Mouse (Mus musculus): ENCODE results near the gene Faf2.
"Not testable (repeated sequence)": the region's sequence is repeated elsewhere in the genome, so short reads cannot be mapped to it uniquely, and the experiment has no call there.

Faf2 gene

DNA sequence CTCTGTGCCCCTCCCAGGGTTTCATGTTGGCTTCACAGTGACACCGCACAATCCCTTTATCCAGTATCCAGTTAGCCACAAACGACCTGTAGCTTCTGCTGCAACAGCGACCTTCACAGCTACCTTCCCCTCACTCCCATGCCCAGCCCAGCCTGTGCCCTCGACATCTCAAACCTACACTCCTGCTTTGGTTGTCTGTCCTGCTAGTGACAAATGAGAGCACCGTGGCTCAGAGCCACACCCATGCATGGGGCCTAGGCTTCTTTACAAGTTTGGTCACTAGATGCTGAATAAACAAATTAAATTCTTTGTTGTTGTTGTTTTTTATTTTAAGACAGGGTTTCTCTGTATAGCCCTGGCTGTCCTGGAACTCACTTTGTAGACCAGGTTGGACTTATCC, 14.4 kb upstream of the Faf2 start:
- DNase-seq: no peak

DNA sequence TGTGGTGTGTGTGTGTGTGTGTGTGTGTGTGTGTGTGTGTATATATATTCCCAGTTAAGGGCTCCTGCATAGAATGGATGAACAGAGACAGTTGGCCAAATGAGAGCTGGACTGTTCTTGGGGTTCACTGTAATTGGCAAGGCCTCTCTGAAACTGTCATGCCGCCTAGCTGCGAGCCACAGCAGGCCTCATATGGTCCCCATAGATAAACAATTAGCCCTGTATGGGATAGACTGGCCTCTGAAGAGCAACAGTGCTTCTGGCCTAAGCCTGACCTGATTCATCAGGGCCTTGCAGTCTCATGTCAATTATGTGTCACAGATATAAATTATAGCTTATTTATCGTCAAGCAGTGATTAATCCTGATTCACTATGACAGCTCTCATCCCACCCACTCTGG, 13.6 kb upstream of the Faf2 start:
- DNase-seq: no peak

DNA sequence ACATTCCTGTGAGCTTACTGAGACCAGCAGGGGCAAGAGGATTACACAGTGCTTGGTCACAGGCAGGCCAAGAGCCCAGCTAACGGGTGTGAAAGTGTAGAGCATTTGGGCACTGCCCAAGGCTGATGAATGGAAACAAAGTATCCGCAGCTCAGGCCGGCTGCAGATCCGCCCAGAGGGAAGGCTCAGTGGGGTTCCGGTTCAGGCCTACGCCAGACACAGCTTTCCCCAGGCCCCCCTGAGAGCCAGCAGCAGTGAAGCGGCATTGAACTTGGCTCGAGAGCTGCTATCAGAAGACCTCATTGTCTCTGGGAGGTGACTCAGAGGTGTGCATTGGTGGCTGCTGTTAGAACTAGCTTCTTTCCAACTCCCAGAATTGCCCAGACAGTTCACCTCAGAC, 12.9 kb upstream of the Faf2 start:
- no peak for DNase-seq

GRCm38 (mm10) chr13:54609301-54609700, 12.3 kb upstream of the Faf2 start:
- DNase-seq: no peak

DNA sequence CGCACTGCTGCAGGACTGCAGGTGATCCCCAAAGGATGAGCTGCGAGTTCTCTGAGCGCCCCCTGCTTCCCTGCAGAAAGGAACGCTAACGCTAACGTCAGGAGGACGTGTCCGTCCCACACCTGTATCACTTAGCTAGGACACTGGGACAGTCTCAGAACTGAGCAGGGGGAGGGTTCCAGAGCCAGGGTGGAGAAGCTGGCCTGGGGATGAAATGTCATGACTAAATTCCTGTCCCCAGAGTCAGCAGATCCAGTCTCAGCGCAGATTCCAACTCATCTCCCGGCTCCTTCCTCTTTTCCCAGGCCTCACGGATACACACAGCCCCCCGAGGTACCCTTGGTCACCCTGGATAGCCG, 11.0 kb upstream of the Faf2 start:
- DNase-seq: no peak

DNA sequence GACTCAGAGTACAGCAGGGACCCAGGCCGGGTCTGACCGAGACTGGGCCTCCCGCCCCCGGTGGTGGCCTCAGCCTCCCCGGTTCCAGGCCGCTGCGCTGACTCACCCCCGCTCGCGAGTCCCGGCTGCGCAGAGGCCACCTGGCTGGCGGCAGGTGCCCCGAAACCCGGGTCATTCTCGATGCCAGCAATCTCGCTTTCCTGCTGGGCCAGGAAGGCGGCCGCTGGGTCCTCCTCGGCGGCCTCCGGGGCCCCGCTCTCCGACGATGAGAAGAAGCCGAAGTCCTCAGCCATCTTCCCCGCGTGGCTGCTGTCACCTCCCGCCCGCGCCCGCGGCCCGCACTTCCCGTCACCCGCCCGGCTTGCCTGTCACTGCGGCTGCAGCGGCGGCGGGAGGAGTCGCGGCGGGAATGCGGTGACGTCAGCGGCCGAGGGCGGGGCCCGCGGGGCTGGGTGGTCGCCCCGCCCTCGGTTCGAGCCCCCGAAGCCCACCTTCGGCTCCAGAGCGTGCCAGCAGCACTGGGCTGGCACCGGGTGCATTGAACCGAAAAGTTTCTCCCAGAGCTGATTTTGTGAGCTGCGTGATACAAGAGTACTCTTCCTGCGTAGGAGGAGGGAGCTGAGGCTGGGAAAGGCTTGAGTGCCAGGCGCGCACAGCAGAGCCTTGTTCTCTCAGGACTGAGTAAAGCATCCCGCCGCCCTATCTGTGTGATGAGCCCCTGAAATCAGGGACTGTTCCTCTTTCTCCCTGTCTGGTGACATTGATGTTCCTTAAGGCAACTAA, 10.4 kb upstream of the Faf2 start, which contains the start of gene Cltb:
Gene Cltb, minus strand, starts transcription at position 373 of the 783 bp plus-strand sequence.
- DNase-seq: peak; percentile 76 to 86

DNA sequence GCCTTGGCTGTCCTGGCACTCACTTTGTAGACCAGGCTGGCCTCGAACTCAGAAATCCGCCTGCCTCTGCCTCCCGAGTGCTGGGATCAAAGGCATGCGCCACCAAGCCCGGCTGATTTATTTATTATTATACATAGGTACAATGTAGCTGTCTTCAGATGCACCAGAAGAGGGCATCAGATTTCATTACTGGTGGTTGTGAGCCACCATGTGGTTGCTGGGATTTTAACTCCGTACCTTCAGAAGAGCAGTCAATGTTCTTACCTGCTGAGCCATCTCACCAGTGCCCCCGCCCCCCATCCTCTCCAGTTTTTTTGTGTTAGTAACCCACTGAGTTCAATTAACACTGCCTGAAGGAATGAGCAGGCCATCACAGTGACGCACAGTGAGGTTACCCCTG, 8.4 kb upstream of the Faf2 start:
- not testable (repeated sequence) for DNase-seq

DNA sequence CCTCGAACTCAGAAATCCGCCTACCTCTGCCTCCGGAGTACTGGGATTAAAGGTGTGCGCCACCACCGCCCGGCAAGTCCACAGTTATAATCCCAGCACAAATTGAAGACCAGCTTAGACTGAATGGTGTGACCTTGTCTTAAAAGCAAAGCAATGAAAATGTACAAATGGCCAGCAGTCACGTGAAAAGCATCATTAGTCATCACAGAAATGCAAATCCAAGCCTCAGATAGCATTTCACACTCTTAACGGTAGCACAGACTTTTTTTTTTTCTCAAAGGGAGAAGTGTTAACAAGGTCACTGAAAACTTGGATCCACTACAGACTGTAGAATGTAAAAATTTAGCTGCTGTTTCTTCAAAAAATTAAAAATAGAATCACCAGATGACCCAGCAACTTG, 5.3 kb upstream of the Faf2 start:
- no peak for DNase-seq

DNA sequence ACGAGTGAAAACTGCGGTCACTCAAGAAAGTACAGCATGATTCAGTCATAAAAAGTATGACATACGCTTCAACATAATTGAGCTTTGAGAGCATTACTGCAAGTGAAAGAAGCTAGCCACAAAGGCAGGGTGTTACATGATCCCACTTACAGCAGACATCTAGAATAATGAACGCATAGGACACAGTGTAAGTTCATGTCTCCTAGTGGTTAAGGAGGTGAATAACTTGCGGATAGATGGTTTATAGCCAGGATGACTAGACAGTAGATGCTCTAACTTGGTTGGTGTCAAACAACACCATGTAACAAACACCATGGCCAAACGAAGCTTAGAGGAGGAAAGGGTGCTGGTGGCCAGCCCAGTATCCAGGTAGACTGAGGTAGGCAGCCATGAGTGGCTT, 4.6 kb upstream of the Faf2 start:
- DNase-seq: no peak

DNA sequence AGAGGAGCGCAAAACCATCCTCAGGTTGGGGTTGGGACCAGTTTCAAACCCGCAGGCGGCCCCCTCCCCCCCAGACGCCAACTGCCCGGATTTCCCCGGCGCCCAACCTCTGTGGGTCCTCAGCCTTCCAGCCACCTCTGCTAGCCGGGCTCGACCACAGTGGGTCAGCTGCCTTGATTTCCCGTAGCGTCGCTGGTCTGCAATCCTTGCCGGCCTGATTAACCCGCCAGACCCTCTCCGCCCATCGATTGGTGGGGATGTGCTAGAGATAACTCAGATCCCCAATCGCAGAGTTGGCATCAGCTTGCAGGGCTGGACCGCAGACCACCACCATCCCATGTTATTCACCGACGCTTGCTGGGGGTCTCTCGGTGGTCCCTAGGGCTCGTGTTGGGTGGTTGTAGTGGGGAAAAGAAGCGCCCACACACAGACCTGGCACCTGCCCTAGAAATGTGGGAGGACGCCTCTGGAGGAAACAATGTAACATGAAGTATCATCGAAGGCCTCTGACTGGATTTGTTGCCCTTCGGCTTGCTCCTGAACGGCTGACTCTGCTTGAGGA, 457 bp downstream of the Faf2 start:
- no peak for DNase-seq

DNA sequence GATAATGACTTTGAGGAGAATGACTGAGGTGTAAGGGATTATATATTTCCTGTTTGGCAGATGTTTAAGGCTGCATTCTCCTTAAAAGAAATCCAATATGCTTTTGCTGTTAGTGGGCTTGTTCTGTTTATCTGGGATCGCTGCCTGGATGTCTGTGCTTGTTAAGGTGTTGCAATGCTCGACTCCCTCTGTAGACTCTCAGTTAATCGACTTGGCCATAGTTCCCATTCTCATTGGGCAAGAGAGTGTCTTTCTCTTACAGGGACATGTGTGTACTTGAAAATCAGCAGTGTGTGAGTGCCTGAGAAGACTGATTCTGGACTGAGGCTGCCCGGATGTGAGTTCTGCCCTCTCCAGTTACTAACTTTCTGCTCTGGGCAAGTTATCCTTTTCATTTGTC, 7.5 kb downstream of the Faf2 start:
- DNase-seq: no peak

- DNase-seq: peak; percentile 21 to 53
Observed at GRCm38 (mm10) chr13:54632731-54633277, 11.2 kb downstream of the Faf2 start.

- DNase-seq: no peak
Observed at GRCm38 (mm10) chr13:54635011-54635410, 13.4 kb downstream of the Faf2 start.

DNA sequence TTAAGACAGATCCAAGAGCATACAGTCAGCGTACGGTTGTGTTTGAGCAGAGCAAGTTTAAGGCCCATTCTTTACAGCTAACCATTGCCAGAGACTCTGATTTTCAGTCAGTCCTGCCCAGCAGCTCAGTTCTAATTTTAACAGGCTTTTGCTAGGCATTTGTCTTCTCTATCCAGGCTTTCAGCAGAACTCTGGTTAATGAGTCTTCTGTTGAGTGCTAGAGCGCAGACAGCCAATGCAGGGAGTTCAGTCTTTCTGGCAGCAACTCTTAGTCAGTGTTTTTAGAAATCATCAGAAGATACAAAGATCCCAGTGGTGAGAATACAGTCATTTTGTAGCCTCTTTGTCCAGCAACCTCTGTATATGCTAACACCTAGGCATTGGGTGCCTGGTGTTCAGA, 28.9 kb downstream of the Faf2 start:
- peak; percentile 21 to 42 for DNase-seq

GRCm38 (mm10) chr13:54660877-54661276, 39.3 kb downstream of the Faf2 start:
- DNase-seq: no peak

- DNase-seq: no peak
Observed at GRCm38 (mm10) chr13:54661358-54661757, 39.8 kb downstream of the Faf2 start.

DNA sequence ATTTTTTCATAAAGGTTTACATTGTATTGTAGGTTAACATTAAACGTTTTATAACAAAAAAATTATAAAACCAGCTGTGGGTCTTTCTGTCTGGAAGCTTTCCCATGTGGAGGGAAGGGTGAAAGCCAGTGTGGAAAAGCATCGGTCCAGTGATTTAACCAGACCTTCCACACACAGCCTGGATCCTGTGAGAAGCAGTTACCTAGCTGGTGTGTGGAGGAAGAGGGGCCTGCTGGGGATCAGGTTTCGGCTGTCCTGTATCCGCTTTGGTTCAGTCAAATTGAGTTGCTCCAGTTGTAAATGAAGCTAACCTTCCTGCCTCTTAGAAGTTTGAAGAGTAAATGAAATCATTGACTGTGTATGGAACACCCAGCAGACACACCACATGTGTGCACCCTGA, 42.4 kb downstream of the Faf2 start:
- DNase-seq: no peak

DNA sequence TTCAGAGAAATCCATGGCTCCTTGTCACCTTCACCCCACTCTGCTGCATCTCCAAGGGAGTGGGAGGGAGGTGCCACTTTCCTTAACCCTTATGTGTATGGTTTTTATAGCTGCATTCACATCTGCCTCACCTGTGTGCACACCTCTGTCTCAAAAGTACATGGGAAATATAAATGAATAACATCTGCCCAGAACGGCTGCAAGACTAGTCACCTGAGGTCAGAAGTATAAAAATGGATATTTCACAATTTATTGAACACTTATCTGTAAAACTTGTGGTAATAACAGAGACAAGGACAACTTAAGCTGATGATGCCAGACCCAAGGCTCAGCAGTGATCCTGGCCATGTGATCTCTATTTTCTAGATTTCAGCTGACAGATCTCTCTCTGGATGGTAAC, 42.9 kb downstream of the Faf2 start:
- DNase-seq: no peak

DNA sequence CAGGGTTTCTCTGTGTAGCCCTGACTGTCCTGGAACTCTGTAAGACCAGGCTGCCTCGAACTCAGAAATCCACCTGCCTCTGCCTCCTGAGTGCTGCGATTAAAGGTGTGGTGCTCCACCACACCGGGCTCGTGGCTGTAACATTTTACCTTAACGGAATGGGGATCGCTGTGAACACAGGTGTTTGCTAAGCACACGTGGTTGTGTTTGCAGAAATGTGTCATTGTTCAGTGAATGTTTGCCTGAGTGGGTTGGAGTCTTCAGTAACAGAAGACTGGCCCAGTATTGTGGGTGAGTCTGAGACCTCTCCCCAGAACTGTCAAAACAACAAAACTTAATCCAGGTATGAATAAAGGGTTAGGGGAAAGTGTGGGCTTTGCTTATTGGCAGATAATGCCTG, 43.5 kb downstream of the Faf2 start:
- DNase-seq: no peak

DNA sequence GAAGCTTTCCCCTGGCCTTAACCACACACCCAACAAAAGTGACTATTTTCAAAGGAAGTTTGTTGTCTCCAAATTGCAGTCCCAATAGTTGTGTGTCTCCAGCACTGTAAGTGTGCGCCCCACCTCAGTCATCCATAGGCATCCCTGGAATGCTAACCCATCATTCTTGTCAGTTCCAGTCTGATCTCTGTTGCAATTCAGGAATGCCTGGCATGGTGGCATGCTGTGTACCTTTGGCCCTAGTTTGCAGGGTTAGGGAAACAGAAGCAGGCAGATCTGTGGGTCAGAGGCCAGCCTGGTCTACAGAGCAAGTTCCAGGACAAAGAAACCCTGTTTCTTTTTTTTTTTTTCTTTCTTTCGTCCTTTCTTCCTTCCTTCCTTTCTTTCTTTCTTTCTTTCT, 48.9 kb downstream of the Faf2 start:
- peak in 1 of 2 experiments; percentile 75 for DNase-seq

DNA sequence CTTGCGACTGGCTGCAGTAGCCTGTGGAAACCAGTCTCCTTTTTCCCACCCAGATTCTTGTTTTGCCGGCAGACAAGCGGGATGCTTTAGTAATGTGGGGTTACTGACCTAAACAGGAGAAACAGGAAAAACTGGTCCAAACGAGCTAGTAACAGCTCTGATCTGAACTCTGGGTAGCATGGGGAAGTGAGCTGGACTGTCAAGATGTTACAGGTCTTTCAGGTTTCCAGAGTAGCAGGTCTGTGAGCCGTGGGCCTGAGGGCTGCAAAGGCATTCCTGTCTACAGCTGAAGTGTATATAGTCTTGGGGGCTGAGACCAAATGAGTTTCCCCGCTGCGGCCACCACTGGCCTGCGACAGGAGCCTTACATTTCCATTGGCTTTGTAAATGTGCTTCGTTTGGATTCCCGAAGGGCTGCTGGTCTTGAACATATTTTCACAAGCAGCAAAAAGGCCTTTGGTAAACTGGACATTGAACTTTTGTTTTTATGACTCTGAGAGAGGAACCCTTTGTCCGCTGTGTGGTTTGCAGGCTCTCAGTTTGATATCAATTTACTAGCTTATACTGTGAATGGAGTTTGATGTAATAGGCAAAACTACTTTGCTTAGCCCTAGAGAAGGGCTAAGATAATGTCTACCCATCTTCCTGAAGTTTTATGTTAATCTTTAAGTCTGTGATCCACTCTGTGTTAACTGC, 54.5 kb downstream of the Faf2 start:
- DNase-seq: no peak

DNA sequence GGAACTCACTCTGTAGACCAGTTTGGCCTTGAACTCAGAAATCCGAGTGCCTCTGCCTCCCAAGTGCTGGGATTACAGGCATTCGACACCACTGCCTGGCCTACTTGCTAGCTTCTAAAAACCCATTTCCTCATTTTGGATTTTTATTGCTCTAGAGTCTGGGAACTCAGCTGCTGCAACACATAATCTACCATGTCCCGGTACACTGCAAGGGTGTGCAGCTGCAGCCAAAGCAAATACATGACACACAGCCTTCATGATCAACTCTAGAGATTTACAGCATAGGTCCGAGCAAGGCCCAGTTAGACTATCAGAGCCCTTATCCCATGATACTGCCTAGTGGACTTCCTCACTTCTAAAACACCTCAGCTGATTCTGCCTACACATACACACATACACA, 56.7 kb downstream of the Faf2 start:
- DNase-seq: no peak

DNA sequence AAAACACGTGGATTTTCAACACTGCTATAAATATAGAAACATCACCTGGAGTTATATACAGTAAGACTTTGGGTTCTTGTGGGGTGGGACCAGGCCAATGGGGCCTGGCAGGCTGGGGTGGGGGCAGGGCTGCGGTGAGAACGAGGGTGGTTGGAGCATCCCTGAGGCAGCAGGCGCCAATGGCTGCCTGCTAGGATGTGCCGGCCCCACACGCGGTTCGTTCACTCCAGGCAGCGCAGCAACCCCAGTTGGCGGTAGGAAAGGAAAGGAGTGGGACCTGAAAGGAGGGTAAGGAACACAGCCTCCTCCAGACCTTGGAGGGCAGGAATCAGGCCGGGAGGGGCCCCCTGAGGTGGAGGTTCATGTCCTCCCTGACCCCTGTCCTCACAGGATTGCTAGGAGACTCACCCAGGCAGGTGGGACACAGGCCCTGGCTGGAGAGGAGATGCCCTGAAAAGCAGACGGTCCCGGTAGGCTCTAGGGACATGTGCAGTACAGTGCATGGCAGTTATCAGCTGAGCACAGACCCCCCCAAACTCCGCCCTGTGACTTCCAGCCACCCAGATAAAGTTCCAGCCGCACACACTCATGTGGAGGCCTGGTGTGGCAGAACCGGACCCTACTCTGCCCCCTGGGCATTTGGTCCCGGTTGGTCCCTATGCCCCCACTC, 58.7 kb downstream of the Faf2 start:
- DNase-seq: no peak

All from kidney, adult 8-10 months (tissue).